Mouse (Mus musculus): ENCODE measurements around the gene Gnat1.

DNA sequence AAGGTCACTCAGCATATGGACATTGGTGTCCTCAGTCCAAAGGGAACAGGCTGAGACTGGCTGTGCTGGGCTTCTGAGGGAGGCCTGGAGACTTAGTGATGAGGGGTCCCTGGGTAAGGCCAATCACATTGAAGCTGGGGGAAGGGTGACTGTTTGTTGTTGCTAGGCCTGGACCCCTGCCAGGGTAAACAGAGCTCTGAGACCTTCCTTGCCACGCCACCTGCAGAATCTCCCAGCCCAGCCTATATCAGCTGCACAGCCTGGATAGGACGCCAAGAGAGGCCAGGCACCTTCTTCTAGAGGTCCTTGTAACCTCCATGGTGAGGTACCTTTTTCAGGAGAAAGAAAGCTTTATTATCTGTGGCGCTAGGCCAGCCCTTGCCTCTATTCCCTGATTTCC lies 10.6 kb downstream of the Gnat1 start:
- TF ChIP-seq CTCF (IDR thresholded peaks at IDR 0.05; ENCODE audit: low read depth) (no peak), EP300 (IDR thresholded peaks at IDR 0.05; ENCODE audit: low read depth) (no peak)

Data from liver, postnatal 0 days (tissue).